Mouse (Mus musculus): ENCODE measurements around the gene Rps5. TPM values are rescaled to one million over a fixed set of nuclear protein-coding genes. Genes with fewer than 3 reads are reported as not detected.
A peak's percentile ranks its signal among the peaks of the same experiment; 100 is the strongest.
"Not testable (repeated sequence)": the region's sequence is repeated elsewhere in the genome, so short reads cannot be mapped to it uniquely, and the experiment has no call there.

The Rps5 gene
- polyA plus RNA-seq, 1 experiment from 2014 or later: 564 TPM

GRCm38 (mm10) chr7:12921318-12921704, 779 bp upstream of the Rps5 start:
- Histone ChIP-seq H3K27ac (ENCODE audit: low read depth, low read length) (peak overlapping the region; percentile 95), H3K4me1 (ENCODE audit: control insufficient read depth, insufficient read depth, low read depth, low read length) (peaks cover 11% of the 10 kb centered on the region), H3K36me3 (ENCODE audit: control insufficient read depth, insufficient read depth, low read length) (peaks cover 28% of the 10 kb centered on the region), H3K9me3 (ENCODE audit: control insufficient read depth, low read length) (no peaks in the 10 kb centered on the region), H3K4me2 (ENCODE audit: low read length) (peak overlapping the region; percentile 85), H3K27me3 (replicated peaks; ENCODE audit: control insufficient read depth, insufficient read depth, low read length) (peaks cover 5% of the 10 kb centered on the region), H3K9ac (ENCODE audit: low read depth, low read length) (peak overlapping the region; percentile 80), H3K4me3 (ENCODE audit: low read length) (peak overlapping the region; percentile 78)
- WGBS: 1% methylated on average over 3 of the region's 3 CpGs
- ATAC-seq: peak; percentile 12; the same call in 1 of the 2 replicates

- H3K27ac ChIP-seq (ENCODE audit: low read depth, low read length): no peak overlapping the region
- peaks cover 14% of the 10 kb centered on the region for H3K27me3 ChIP-seq (replicated peaks; ENCODE audit: control insufficient read depth, insufficient read depth, low read length)
- H3K9me3 ChIP-seq (ENCODE audit: control insufficient read depth, low read length): no peaks in the 10 kb centered on the region
- peaks cover 11% of the 10 kb centered on the region for H3K4me1 ChIP-seq (ENCODE audit: control insufficient read depth, insufficient read depth, low read depth, low read length)
- peak overlapping the region; percentile 87 for H3K9ac ChIP-seq (ENCODE audit: low read depth, low read length)
- H3K36me3 ChIP-seq (ENCODE audit: control insufficient read depth, insufficient read depth, low read length): peaks cover 38% of the 10 kb centered on the region
- WGBS: 4% methylated on average over 8 of the region's 8 CpGs
- peak overlapping the region; percentile 96 for H3K4me2 ChIP-seq (ENCODE audit: low read length)
- peak overlapping the region; percentile 78 for H3K4me3 ChIP-seq (ENCODE audit: low read length)
- no peak for ATAC-seq
Observed at GRCm38 (mm10) chr7:12922729-12923128, 639 bp downstream of the Rps5 start.

GRCm38 (mm10) chr7:12926316-12926715, 4.2 kb downstream of the Rps5 start:
- peaks cover 14% of the 10 kb centered on the region for H3K27me3 ChIP-seq (replicated peaks; ENCODE audit: control insufficient read depth, insufficient read depth, low read length)
- H3K27ac ChIP-seq (ENCODE audit: low read depth, low read length): no peak overlapping the region
- H3K4me1 ChIP-seq (ENCODE audit: control insufficient read depth, insufficient read depth, low read depth, low read length): peaks cover 17% of the 10 kb centered on the region
- no peak overlapping the region for H3K4me2 ChIP-seq (ENCODE audit: low read length)
- no peak overlapping the region for H3K9ac ChIP-seq (ENCODE audit: low read depth, low read length)
- WGBS: 80% methylated on average over 7 of the region's 7 CpGs
- ATAC-seq: no peak
- H3K4me3 ChIP-seq (ENCODE audit: low read length): no peak overlapping the region
- peaks cover 38% of the 10 kb centered on the region for H3K36me3 ChIP-seq (ENCODE audit: control insufficient read depth, insufficient read depth, low read length)
- no peaks in the 10 kb centered on the region for H3K9me3 ChIP-seq (ENCODE audit: control insufficient read depth, low read length)

- H3K9ac ChIP-seq (ENCODE audit: low read depth, low read length): peak within 1 kb of the TSS; percentile 51
- peaks cover 14% of the 10 kb centered on the region for H3K27me3 ChIP-seq (replicated peaks; ENCODE audit: control insufficient read depth, insufficient read depth, low read length)
- 30% methylated on average over 8 of the region's 8 CpGs for WGBS
- H3K4me2 ChIP-seq (ENCODE audit: low read length): peak within 1 kb of the TSS; percentile 56
- ATAC-seq: no peak; the same call in 1 of the 2 replicates
- H3K4me3 ChIP-seq (ENCODE audit: low read length): peak within 1 kb of the TSS; percentile 31
- H3K9me3 ChIP-seq (ENCODE audit: control insufficient read depth, low read length): no peaks in the 10 kb centered on the region
- peaks cover 38% of the 10 kb centered on the region for H3K36me3 ChIP-seq (ENCODE audit: control insufficient read depth, insufficient read depth, low read length)
- H3K27ac ChIP-seq (ENCODE audit: low read depth, low read length): no peak within 1 kb of the TSS
- H3K4me1 ChIP-seq (ENCODE audit: control insufficient read depth, insufficient read depth, low read depth, low read length): peaks cover 17% of the 10 kb centered on the region
Observed at GRCm38 (mm10) chr7:12927191-12927680, 5.1 kb downstream of the Rps5 start, which contains the start of gene Rnf225. Rnf225 (plus strand) TSS chr7:12927416.

GRCm38 (mm10) chr7:12927693-12928589, 5.9 kb downstream of the Rps5 start:
- peak; percentile 64 for ATAC-seq
- no peaks in the 10 kb centered on the region for H3K9me3 ChIP-seq (ENCODE audit: control insufficient read depth, low read length)
- H3K9ac ChIP-seq (ENCODE audit: low read depth, low read length): peak overlapping the region; percentile 51
- peak overlapping the region; percentile 56 for H3K4me2 ChIP-seq (ENCODE audit: low read length)
- H3K27ac ChIP-seq (ENCODE audit: low read depth, low read length): no peak overlapping the region
- 5% methylated on average over 65 of the region's 65 CpGs for WGBS
- peaks cover 38% of the 10 kb centered on the region for H3K36me3 ChIP-seq (ENCODE audit: control insufficient read depth, insufficient read depth, low read length)
- H3K4me1 ChIP-seq (ENCODE audit: control insufficient read depth, insufficient read depth, low read depth, low read length): peaks cover 14% of the 10 kb centered on the region
- peaks cover 14% of the 10 kb centered on the region for H3K27me3 ChIP-seq (replicated peaks; ENCODE audit: control insufficient read depth, insufficient read depth, low read length)
- H3K4me3 ChIP-seq (ENCODE audit: low read length): peak overlapping the region; percentile 31

GRCm38 (mm10) chr7:12933615-12934140, 11.6 kb downstream of the Rps5 start:
- Histone ChIP-seq H3K4me1 (ENCODE audit: control insufficient read depth, insufficient read depth, low read depth, low read length) (no peaks in the 10 kb centered on the region), H3K4me2 (ENCODE audit: low read length) (no peak overlapping the region), H3K9ac (ENCODE audit: low read depth, low read length) (no peak overlapping the region), H3K27me3 (replicated peaks; ENCODE audit: control insufficient read depth, insufficient read depth, low read length) (no peaks in the 10 kb centered on the region), H3K36me3 (ENCODE audit: control insufficient read depth, insufficient read depth, low read length) (no peaks in the 10 kb centered on the region), H3K27ac (ENCODE audit: low read depth, low read length) (no peak overlapping the region), H3K9me3 (ENCODE audit: control insufficient read depth, low read length) (no peaks in the 10 kb centered on the region), H3K4me3 (ENCODE audit: low read length) (no peak overlapping the region)
- no peak for ATAC-seq
- WGBS: 42% methylated on average over 4 of the region's 4 CpGs

GRCm38 (mm10) chr7:12934808-12935207, 12.7 kb downstream of the Rps5 start:
- H3K4me3 ChIP-seq (ENCODE audit: low read length): no peak overlapping the region
- H3K4me2 ChIP-seq (ENCODE audit: low read length): no peak overlapping the region
- H3K9me3 ChIP-seq (ENCODE audit: control insufficient read depth, low read length): no peaks in the 10 kb centered on the region
- H3K36me3 ChIP-seq (ENCODE audit: control insufficient read depth, insufficient read depth, low read length): no peaks in the 10 kb centered on the region
- H3K9ac ChIP-seq (ENCODE audit: low read depth, low read length): no peak overlapping the region
- 94% methylated on average over 3 of the region's 3 CpGs for WGBS
- no peak for ATAC-seq
- H3K27me3 ChIP-seq (replicated peaks; ENCODE audit: control insufficient read depth, insufficient read depth, low read length): no peaks in the 10 kb centered on the region
- no peaks in the 10 kb centered on the region for H3K4me1 ChIP-seq (ENCODE audit: control insufficient read depth, insufficient read depth, low read depth, low read length)
- H3K27ac ChIP-seq (ENCODE audit: low read depth, low read length): no peak overlapping the region

- 84% methylated on average over 4 of the region's 4 CpGs for WGBS
- not testable (repeated sequence) for H3K27ac ChIP-seq (ENCODE audit: low read depth, low read length); H3K9ac ChIP-seq (ENCODE audit: low read depth, low read length); H3K4me1 ChIP-seq (ENCODE audit: control insufficient read depth, insufficient read depth, low read depth, low read length); H3K27me3 ChIP-seq (replicated peaks; ENCODE audit: control insufficient read depth, insufficient read depth, low read length); ATAC-seq; H3K9me3 ChIP-seq (ENCODE audit: control insufficient read depth, low read length); H3K36me3 ChIP-seq (ENCODE audit: control insufficient read depth, insufficient read depth, low read length); H3K4me2 ChIP-seq (ENCODE audit: low read length); H3K4me3 ChIP-seq (ENCODE audit: low read length)
Observed at GRCm38 (mm10) chr7:12937254-12937803, 15.2 kb downstream of the Rps5 start.

- Histone ChIP-seq H3K4me3 (ENCODE audit: low read length) (no peak overlapping the region), H3K9me3 (ENCODE audit: control insufficient read depth, low read length) (no peaks in the 10 kb centered on the region), H3K4me2 (ENCODE audit: low read length) (no peak overlapping the region), H3K9ac (ENCODE audit: low read depth, low read length) (no peak overlapping the region), H3K4me1 (ENCODE audit: control insufficient read depth, insufficient read depth, low read depth, low read length) (no peaks in the 10 kb centered on the region), H3K36me3 (ENCODE audit: control insufficient read depth, insufficient read depth, low read length) (no peaks in the 10 kb centered on the region), H3K27me3 (replicated peaks; ENCODE audit: control insufficient read depth, insufficient read depth, low read length) (no peaks in the 10 kb centered on the region), H3K27ac (ENCODE audit: low read depth, low read length) (no peak overlapping the region)
- WGBS: 85% methylated on average over 4 of the region's 4 CpGs
- ATAC-seq: no peak
Observed at GRCm38 (mm10) chr7:12940599-12940998, 18.5 kb downstream of the Rps5 start.

Data from hindbrain, embryonic 16.5 days (tissue).